Mouse (Mus musculus) fat pad, adult 2 months (tissue): ENCODE results near the gene Catsperg1.

Experiments used
- DNase-seq: peaks from one replicate; pipeline ENCODE4 v3.0.0-alpha.2; 2011; ENCODE audit warnings: low read depth, low spot score; ENCODE audit errors: extremely low read depth

The Catsperg1 gene

DNA sequence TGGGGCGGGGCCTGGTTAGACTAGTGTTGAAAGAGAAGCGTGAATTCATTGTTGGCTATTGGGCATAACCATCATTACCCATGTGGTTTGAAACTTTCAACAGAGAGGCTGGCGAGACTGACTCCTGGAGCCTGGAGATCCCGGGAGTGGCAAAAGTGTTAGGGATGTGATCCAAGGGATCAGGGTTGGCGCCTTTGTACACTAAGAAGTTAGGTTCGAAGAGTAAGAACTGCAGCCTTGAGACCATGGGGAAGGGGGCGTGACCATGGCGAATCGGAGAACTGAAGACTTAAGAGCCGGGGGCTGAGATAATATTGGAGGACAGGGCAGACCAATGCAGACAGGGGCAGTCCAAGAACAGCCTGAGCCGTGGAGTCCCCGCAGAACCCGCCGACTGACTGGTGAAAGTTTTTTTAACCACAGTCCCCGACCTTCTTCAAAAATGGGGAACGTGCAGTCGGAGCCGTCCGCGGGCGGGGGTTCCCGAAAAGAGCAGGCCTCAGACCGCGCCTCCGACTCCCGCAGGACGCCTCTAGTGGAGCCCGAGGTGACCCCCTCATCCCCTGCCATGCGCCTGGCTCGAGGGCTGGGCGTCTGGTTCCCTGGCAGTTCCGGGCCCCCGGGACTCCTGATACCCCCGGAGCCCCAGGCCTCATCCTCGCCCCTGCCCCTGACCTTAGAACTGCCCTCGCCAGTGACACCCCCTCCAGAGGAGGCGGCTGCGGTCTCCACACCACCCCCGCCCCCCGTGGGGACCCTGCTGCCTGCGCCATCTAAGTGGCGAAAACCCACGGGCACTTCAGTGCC lies 42.9 kb downstream of the Catsperg1 start:
- DNase-seq, result no peak

DNA sequence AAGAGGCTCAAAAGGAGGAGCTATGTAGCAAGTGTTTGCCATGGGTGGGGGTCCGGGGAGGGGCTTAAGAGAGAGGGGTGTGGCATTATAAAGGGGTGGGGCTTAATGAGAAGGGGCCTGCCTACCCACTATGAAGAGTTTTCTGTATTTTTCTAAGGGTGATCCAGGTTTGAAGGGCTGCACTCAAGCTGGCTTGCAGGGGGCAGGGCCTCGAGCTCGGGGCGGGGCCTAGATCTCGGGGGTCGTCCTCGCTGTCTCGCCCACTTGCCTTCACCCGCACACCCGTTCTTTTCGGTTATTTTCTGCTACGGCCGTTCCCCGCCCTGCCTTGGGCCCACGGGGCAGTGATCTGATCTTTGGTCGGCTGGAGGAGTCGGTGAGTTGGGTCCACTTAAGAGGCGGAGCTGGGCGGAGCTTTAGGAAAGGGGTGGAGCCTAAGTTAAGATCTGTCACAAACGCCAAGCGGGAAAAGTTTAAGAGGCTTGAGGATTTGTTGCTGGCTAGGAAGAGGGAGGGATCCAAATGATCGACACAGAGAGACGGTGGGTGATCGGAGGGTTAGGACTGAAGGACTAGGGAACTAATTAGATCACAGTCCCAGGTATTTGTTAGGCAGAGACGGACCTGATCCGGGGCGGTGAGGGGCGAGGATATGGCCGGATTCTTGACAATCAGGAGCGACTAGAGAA lies 43.6 kb downstream of the Catsperg1 start, which contains the start of the genes Ggn and Spred3:
Gene Ggn (plus strand): TSS at position 145 of the 689 bp plus-strand sequence.
Gene Spred3 (minus strand): TSS at position 346 of the 689 bp plus-strand sequence.
- no peak for DNase-seq

DNA sequence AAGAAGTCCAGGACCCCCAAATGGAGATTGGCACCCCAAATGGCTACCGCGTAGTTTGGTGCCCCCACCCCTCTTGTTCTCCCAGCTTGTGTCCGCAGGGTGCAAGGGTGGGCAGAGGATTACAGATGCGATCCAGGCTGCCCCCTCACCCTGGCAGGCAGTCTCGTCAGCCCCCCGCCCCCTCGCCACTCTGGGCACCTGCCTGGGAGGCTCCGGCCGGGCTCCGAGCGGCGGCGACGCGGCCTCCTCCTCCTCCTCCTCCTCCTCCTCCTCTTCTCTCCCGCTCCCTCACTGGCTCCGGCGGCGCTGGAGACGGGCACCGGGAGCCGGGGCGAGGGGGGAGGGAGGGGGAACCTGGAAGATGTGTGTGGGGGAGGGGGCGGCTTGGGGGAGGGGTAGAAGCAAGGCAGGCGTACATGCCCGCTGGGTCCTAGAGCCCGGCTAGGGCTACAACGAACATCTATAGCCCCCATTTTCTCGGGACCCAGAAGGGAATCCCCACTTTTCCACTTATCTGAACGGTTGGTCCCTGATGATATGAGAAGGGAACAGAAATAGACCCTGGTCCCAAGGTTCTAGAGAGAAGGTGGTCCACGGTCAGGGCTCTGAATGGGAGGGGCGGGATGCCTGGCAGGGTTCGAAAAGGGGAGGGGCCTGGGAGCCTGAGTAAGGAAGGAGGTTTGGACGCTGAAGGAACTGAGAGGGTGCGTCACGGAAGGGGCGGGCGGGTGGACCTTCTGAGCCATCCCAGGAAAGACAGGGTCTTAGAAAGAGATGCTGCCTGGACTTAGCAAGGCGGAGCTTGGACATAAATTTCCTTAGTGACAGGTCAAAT lies 44.4 kb downstream of the Catsperg1 start:
- DNase-seq, result no peak

DNA sequence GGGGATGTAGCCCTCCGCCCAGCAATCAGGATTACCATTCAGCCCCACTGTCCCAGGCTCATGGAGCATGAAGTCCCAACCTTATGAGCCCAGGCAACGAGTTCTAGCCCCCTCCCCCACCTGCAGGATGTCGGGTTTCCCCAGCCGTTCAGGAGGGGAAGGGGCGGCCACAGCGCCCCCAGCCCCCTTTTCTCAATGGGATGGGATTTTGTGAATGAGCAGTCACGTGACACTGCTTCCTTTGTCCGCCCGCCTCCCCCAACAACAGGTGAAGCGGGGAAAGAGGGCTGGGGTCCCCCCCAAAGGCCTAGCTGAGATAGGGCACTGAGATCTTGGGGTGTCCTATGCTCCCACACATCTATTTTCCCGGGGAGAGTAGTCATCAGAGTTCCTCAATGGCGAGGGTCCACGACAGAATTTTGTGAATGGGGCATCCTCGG lies 45.0 kb downstream of the Catsperg1 start:
- DNase-seq, result no peak

DNA sequence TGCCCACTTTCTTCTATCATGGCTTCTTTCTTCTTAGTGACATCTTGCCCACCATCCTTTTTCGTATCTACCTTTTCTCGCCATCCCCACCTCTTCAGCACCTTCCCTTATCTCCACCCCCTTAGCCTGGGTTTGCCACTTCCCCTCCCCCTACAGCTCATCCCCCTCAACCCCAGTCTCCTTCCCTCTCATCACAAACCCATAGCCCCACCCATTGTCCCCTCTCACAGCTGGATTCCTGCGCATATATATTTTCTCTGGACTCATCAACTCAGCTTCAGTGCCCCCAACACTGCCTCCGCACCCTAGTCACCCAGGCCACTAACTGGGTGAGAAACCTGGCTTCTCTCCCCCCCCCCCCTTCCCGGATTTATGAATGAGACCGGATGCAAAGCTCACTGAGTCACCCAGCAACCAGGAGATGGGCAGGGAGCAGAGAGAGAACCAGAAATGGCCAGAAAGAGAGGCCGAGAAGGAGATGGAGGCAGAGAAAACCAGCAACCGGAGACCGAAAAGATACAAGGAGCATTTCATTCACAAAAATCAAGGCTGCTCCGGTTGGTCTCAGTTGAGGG lies 45.6 kb downstream of the Catsperg1 start:
- no peak for DNase-seq

DNA sequence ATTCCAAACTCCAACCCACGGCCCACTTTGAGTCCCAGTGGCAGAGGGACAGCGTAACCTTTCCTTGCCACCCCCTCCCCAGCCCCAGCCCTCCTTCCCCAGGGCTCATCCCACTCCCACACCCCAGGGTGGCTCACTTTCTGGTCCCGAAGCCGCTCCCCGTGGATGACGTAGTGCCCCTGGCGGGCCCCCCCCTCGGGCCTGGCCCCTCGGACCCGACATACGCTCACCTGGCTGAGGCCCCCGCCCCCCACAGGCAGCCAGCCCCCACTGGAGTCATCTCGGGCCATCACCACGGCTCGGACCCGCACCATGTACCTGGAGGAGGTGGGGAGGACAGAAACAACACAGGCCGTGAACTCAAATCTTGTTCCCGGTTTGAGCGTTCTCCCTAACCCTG lies 46.2 kb downstream of the Catsperg1 start:
- DNase-seq, result no peak

DNA sequence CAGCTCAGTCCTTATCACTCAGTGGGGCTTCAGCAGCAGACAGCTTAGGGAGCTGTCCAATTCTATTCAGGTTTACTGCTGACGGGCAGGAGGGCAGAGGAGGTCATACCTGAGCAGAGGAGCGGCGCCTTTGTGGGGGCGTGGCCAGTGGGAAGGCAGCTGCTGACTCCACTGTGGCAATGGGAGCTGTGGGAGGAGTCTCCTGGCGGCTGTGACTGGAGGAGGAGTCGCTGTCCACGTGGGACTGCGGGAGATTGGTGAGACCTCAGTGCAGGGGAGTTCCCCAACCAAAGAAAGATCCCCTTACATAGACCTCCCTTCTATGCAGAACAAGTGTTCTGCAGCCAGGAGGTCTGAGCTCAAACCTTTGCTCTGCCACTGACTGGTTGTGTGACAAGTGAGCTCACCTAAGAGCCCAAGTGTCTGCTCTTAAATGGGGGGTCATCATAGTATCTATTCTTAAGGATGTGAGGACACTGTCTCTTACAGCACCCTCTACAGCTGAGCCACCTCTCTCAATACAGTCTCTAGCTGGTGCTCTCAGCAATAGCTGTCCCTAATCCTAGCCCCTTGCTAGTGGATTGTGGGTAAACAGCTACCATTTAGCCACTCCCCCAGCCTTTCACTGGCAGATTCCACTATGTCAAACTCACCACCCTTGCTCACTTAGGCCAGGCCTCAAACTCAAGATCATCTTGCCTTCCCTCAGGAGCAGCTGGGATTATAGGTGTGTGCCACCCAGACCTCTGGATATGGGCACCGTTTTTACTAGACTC lies 50.9 kb downstream of the Catsperg1 start:
- no peak for DNase-seq

DNA sequence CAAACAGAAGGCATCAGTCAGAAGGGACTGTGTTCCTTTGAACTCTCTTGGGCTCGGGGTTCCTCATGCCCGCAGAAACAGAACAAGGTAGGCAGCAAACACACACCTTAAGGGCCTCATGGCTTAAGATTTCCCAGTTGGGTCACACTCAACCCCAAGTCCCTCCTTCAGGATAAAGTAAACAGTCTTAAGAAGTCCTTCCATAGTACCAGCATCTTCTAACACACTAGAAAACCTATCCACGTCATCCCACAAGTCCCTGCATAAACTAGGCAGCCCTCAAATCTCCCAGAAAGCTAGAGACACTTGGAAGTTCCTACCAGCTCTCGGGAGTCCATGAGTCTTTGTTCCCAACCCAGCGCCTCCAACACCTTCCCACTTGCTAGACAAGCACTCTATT lies 51.5 kb downstream of the Catsperg1 start:
- DNase-seq, result no peak

DNA sequence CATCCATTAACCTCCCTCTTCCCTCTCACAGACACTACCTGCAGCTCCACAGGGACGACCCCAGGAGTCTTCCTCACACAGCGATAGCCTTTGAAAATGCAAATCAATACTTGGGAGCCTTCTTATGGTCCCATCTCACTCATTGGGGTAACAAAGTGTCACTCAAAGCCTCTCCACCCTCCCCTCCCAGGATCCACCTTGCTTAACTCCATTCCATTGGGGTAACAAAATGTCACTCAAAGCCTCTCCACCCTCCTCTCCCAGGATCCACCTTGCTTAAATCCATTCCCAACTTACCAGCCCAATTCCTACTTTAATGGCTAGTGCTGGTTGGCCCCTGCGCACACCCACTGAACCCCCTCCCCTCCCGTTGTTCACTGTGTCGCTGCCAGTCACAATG lies 55.6 kb downstream of the Catsperg1 start:
- DNase-seq, result no peak

DNA sequence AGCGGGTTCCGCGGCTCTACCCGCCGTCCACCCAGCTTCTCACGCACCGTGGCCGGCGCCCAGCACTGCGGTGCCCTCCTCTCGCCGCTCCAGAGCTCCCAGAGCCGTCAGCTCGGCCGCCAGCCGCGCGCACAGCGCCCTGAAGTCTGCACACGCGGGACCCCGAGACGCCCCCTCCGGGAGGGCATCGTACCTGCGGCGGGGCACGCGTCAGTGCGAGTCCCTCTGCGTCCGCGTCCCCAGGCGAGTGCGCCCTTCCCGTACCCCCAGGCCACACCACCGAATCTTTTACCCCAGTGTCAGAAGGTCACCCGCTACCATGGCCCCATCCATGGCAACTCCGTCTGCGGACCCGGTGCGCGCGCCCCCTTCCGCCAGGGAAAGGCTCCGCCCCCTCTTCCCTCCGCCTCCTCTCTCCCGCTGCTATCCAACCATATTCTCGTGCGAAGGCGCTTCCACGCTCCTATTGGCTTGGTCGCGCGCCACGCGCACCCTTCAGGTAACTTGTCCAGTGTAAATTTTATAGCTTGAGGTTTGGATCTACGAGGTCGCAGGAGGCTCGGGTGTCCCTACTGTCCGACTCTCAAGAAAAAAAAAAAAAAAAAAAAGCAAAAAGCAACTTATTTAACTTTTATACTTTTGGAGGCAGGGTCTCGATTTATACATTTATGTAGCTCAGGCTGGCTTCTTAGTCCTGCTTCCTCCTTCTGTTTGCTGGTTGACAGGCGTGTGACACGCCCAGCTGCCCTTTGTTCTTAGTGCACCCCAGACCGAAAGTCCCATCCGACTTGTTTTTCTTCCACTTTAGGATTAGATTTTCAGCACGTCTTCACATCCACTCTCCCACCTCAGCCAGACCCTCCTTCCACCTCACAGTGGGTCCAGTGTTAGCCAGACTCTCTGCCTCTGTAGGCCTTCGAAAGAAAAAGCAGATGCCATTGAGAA lies 57.7 kb downstream of the Catsperg1 start, which contains the start of gene Fam98c:
Gene Fam98c (minus strand): TSS at position 397 of the 945 bp plus-strand sequence.
- no peak for DNase-seq

DNA sequence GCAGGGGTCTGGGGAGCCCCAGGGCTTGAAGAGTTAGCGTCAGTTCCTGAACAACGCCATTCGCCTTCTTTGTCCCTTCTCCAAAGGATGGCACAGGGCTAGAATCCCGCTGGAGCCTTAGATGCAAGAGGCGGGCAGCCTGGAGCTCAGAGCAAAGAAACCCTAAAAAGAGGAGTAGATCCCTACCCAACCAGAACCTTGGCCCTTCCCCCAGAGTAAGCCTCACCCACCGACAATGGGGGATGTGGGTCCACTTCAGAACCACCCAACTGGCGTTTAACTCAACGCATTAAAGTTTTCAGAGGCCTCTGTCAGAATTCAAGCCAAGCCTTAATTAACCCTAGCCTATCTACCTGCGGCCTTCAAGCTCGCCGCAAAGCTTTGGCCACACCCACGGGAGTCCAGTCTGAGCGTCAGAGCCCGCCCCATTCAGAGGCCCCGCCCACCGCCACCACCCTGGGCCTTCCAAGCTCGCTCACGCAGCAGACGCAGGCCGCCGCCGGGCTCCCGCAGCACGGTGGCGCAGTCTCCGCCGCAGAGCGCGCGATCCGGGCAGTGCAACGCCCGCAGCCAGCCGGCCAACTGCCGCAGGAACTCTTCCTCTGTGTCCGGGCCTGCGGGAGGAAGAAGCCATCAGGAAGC lies 58.5 kb downstream of the Catsperg1 start:
- no peak for DNase-seq

DNA sequence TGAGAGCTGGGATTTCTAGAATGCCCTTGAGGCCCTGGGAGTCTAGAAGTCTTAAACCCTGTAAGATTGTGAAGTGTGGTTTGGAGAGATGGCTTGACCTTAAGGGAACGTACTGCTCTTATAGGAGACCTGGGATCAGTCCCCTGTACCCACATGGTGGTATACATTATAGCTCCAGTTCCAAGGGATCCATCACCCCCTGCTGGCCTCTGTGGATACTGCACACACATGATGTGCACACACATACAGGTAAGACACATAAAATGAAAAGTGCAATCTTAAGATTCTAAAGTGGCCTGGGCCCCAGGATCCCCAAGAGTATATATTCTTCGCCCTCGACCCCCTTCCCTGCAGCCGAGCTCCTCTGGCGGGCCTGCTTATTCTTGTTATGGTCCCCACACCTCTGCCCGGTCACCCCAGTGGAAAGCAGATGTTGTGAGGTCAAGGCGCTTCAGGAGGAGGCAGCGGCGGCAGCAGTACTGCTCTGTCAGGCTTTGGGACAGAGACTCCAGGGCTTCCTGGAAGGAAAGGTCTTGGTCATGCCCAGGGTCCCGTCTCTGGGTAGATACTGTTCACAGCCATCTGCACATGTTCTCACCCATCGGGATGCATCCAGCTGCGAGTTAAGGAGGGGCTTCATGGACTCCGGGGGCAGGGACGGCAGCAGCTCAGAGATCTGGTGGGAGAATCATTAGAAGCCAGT lies 59.7 kb downstream of the Catsperg1 start:
- no peak for DNase-seq

DNA sequence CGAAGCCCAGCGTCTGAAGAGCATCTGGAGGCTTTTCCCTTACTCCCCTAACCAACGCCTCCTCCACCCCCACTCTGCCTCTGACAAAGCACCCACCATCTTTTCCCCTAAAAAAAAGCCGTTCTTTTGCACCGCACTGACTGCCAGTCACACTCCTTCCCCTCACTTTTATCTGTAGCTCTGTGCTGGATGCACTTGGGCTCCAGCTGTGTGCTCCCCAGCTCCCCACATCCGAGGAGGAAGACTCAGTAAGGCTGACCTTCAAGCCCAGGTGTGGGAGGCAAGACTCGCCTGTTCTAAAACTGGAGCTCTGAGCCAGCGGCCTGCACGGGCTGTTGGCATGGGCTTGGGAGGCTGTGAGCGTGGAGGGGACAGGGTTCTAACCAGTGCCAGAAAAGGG lies 62.3 kb downstream of the Catsperg1 start:
- DNase-seq, result no peak

DNA sequence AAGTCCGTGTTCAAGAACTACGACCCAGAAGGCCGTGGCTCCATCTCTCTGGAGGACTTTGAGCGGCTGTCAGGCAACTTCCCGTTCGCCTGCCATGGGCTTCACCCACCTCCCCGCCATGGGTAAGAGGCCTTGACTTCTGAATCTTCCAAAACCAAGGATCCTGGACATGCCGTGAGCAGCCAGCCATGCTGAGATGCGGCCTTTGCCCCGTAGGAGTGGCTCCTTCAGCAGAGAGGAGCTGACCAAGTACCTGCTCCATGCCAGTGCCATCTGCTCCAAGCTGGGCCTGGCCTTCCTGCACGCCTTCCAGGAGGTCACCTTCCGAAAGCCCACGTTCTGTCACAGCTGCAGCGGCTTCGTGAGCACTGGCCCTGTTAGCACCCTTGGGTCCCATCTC lies 65.1 kb downstream of the Catsperg1 start:
- DNase-seq, result no peak

DNA sequence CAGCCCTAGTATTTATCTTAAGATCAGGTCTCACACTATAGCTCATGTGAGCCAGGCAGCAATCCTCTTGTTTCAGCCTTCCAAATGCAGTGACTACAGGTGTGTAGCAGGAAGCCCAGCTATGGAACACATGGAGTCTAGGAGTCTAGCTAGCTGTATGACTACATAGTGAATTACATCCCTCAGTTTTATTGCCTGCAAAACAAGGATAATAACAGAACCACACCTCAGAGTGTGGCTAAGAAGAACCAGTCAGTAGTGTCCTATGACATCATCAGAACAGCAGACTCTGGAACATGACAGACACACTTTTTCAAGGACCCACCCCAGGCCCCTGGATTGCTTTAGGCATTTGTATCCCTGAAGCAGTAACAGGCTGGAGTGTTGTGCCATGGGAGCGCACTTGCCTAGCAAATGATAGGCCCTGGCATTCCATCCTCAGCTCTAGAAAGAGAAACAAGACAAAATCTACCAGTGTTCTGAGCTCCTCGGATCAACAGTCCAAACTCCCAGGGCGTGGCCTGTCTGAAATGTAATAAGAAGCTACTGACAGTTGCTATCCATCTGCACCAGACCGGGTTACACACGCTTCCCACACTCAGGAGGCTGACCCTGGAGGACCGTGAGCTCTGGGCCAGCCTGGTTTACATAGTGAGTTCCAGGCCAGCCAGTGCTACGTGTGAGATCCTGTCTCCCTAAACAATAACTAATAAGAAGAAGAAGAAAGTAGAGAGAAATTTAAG lies 67.0 kb downstream of the Catsperg1 start:
- no peak for DNase-seq

DNA sequence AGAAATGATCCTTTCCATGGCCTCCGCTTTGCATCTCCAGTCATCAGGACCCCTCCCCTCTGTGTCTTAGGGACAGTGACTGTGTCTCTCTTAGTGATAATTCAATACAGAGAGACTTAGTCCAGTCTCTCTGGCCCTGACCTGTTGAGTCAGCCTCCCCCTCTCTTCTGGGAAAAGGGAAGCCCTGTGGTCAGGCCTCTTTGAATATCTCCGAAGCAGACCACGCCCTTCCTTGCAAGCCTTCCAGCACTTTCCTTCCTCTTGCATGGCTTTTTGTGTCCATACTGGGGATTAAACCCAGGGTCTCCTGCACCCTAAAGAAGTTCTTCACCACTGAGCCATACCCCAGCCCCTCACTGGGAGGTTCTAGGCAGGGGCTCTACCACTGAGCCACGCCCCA lies 69.8 kb downstream of the Catsperg1 start:
- no peak for DNase-seq

DNA sequence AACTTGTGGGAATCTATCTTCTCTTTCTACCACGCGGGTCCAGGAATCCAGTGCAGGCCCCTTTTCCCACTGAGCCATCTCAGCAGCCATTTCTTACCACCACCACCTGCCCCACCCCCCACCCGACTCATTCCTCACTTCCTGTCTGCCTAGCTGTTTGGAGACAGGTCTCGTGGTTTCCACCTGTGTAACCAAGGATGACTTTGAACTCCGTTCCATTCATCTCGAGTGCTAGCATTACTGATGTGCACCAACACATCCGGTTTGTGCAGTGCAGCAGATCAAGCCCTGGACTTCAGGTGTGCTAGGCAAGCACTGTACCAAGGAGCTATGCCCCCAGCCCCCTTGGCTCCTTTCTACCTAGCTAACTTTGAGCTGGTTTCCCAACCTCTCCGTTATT lies 72.4 kb downstream of the Catsperg1 start:
- no peak for DNase-seq
